Mouse (Mus musculus) kidney, embryonic 14.5 days (tissue): ENCODE data around the gene Arhgap28. TPM values are rescaled to one million over a fixed set of nuclear protein-coding genes. Genes with fewer than 3 reads are reported as not detected.

Source experiments
- ATAC-seq: fragments of 200-750 bp; cut with Nextera tagmentation; 2 replicates; pipeline ENCODE4 v1.8.0; 2017; ENCODE audit warnings: moderate number of reproducible peaks, mild to moderate bottlenecking, moderate TSS enrichment, moderate library complexity; ENCODE audit not compliant: low FRiP score, low TSS enrichment
- H3K27ac ChIP-seq: fragments of 300-500 bp; sonication (generic); 2 replicates; pipeline ENCODE4 v1.5.1; 2014; ENCODE audit warnings: low read depth, mild to moderate bottlenecking, low read length, moderate library complexity, mixed read lengths
- H3K27me3 ChIP-seq: fragments of 300-500 bp; sonication (generic); 2 replicates; pipeline ENCODE4 v1.6.1; 2014; ENCODE audit warnings: mild to moderate bottlenecking, low read length; ENCODE audit not compliant: control insufficient read depth, insufficient read depth
- H3K36me3 ChIP-seq: fragments of 300-500 bp; sonication (generic); 2 replicates; pipeline ENCODE4 v1.6.1; 2014; ENCODE audit warnings: low read length, mixed read lengths; ENCODE audit not compliant: control insufficient read depth, insufficient read depth
- H3K4me1 ChIP-seq: fragments of 300-500 bp; sonication (generic); 2 replicates; pipeline ENCODE4 v1.6.1; 2014; ENCODE audit warnings: low read length, mixed read lengths; ENCODE audit not compliant: control insufficient read depth, insufficient read depth
- H3K4me2 ChIP-seq: fragments of 300-500 bp; sonication (generic); replicated peaks from 2 replicates; pipeline ENCODE4 v1.6.1; 2014; ENCODE audit warnings: low read depth, mild to moderate bottlenecking, low read length
- H3K4me3 ChIP-seq: fragments of 300-500 bp; sonication (generic); 2 replicates; pipeline ENCODE4 v1.5.1; 2014; ENCODE audit warnings: mild to moderate bottlenecking, low read length
- H3K9ac ChIP-seq: fragments of 300-500 bp; sonication (generic); 2 replicates; pipeline ENCODE4 v1.6.1; 2014; ENCODE audit warnings: low read depth, mild to moderate bottlenecking, low read length, moderate library complexity
- H3K9me3 ChIP-seq: fragments of 300-500 bp; sonication (generic); 2 replicates; pipeline ENCODE4 v1.6.1; 2016; ENCODE audit warnings: low read length; ENCODE audit not compliant: control insufficient read depth
- WGBS: fragments of 180-500 bp; shearing (Covaris S2); extraction: QIAGEN DNeasy Blood & Tissue Kit; methylation state at CpG from one replicate; pipeline ENCODE4 v1.1.7; 2014; 5-methylcytosine and 5-hydroxymethylcytosine counted together
- polyA plus RNA-seq: library from polyadenylated mRNA; unstranded; fragments of >200 nt; fragmentation: Nextera tagmentation; extraction: Ambion mirVana; gene quantifications from 2 replicates; pipeline ENCODE4 v1.2.1, GENCODE M21; 2014

Gene Arhgap28
- polyA plus RNA-seq, 1 experiment from 2014 or later: 28.2 TPM

DNA sequence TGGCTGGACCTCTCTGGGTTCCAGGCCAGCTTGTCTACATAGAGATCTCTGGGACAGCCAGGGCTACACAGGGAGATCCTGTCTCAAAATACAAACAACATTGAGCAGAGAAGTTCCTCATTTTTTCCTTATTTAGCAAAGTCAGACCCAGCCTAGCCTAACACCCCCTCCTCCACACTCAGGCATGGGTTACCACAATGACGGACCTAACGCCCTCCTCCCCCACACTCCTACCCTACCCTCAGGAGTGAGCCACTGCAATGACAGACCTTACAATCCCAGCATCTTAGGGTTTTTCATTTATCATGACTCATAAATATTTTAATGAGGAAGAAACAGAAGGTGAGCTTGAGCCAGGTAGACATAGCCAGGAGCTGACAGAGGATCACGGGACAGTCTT is 73.0 kb downstream of the Arhgap28 start:
- no peak overlapping the region for H3K27ac ChIP-seq
- no peaks in the 10 kb centered on the region for H3K9me3 ChIP-seq
- H3K4me3 ChIP-seq: no peak overlapping the region
- H3K9ac ChIP-seq: no peak overlapping the region
- peaks cover 5% of the 10 kb centered on the region; the same call in 1 of the 2 replicates for H3K36me3 ChIP-seq
- no peaks in the 10 kb centered on the region for H3K27me3 ChIP-seq
- no peaks in the 10 kb centered on the region for H3K4me1 ChIP-seq
- peak; percentile 61; the same call in 1 of the 2 replicates for ATAC-seq
- no peak overlapping the region for H3K4me2 ChIP-seq
- 41% methylated on average over 3 of the region's 3 CpGs for WGBS

- Histone ChIP-seq H3K36me3 (peaks cover 5% of the 10 kb centered on the region; the same call in 1 of the 2 replicates), H3K9ac (no peak overlapping the region), H3K27me3 (no peaks in the 10 kb centered on the region), H3K4me3 (no peak overlapping the region), H3K27ac (no peak overlapping the region), H3K4me2 (no peak overlapping the region), H3K4me1 (no peaks in the 10 kb centered on the region), H3K9me3 (no peaks in the 10 kb centered on the region)
- 73% methylated on average over 3 of the region's 3 CpGs for WGBS
- ATAC-seq: no peak
These were observed 73.5 kb downstream of the Arhgap28 start for GRCm38 (mm10) chr17:67930467-67930866.

DNA sequence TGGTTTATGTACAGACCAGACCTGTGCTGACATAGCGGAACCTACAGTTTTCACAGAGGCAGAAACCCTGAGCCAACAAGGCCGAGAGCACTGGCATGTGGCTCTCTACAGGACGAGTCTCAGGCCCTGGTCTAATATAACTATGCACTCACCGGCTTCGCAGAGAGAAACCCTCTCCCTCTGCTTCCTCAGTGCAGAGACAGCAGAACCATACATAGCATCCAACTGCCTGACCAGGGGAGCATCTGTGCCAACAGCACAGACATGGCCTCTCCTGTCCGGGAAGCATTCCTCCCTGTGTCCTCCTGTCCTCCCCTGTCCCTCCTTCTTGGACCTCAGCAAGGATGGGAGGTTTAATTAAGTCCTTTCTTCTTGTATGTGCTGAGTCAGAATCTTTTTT is 75.6 kb downstream of the Arhgap28 start:
- Histone ChIP-seq H3K27me3 (no peaks in the 10 kb centered on the region), H3K9me3 (no peaks in the 10 kb centered on the region), H3K9ac (no peak overlapping the region), H3K4me2 (no peak overlapping the region), H3K36me3 (peaks cover 3% of the 10 kb centered on the region; the same call in 1 of the 2 replicates), H3K4me1 (no peaks in the 10 kb centered on the region), H3K27ac (no peak overlapping the region; the same call in 1 of the 2 replicates), H3K4me3 (no peak overlapping the region)
- 85% methylated on average over 6 of the region's 6 CpGs for WGBS
- no peak for ATAC-seq

GRCm38 (mm10) chr17:67927864-67928263 is 76.1 kb downstream of the Arhgap28 start:
- Histone ChIP-seq H3K4me1 (no peaks in the 10 kb centered on the region), H3K36me3 (no peaks in the 10 kb centered on the region), H3K9me3 (no peaks in the 10 kb centered on the region), H3K9ac (no peak overlapping the region), H3K4me3 (no peak overlapping the region), H3K4me2 (no peak overlapping the region), H3K27ac (no peak overlapping the region; the same call in 1 of the 2 replicates), H3K27me3 (no peaks in the 10 kb centered on the region)
- no peak for ATAC-seq
- 94% methylated on average over 8 of the region's 8 CpGs for WGBS

- no peak overlapping the region for H3K4me2 ChIP-seq
- no peak overlapping the region for H3K9ac ChIP-seq
- H3K4me3 ChIP-seq: no peak overlapping the region
- WGBS: 81% methylated on average over 7 of the region's 7 CpGs
- H3K4me1 ChIP-seq: no peaks in the 10 kb centered on the region
- H3K27ac ChIP-seq: no peak overlapping the region
- H3K36me3 ChIP-seq: no peaks in the 10 kb centered on the region
- ATAC-seq: no peak
- H3K9me3 ChIP-seq: no peaks in the 10 kb centered on the region
- no peaks in the 10 kb centered on the region for H3K27me3 ChIP-seq
These were observed 84.0 kb downstream of the Arhgap28 start for GRCm38 (mm10) chr17:67919959-67920358.

DNA sequence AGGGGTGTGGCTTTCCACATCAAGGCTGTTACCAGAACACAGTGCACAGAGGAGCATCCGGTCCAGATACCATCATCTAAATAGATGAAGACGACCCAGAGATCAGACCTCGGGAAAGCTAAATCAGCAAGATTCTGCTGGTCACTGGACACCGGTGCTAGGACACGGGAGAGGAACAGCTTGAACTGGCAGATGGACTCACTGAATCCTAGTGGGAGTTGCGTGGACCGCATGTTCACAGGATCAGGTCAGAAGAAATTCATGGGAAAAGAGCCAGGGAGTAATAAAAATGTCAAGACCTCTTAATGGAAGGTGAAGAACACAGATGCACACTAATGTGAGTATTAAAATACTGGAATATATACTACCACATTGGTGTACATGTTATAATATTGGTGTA is 85.7 kb downstream of the Arhgap28 start:
- Histone ChIP-seq H3K9ac (no peak overlapping the region), H3K27ac (no peak overlapping the region), H3K27me3 (no peaks in the 10 kb centered on the region), H3K4me2 (no peak overlapping the region), H3K4me3 (no peak overlapping the region), H3K9me3 (no peaks in the 10 kb centered on the region), H3K4me1 (no peaks in the 10 kb centered on the region), H3K36me3 (no peaks in the 10 kb centered on the region)
- 79% methylated on average over 7 of the region's 7 CpGs for WGBS
- ATAC-seq: no peak

DNA sequence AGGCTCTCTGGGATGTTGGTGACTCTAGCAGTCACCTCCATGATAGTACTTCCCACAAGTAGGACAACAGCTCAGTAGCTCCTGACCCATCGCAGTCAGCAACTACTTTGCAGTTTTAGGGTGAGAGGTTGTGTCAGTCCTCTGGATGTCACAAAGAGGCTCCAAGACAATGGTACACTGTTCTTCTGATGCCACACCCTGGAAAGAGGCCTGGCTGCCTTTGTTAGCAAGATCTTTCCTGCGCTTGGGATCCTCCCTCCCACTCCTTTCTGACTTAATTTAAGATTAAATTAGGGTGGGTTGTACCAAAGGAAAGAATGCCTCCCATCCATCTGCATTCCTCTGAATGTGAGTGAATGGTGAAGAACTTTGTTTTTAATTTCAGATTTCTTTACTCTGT is 87.0 kb downstream of the Arhgap28 start:
- no peaks in the 10 kb centered on the region for H3K36me3 ChIP-seq
- H3K9ac ChIP-seq: no peak overlapping the region
- no peak overlapping the region for H3K27ac ChIP-seq
- H3K27me3 ChIP-seq: no peaks in the 10 kb centered on the region
- no peak overlapping the region for H3K4me2 ChIP-seq
- H3K4me1 ChIP-seq: no peaks in the 10 kb centered on the region
- no peaks in the 10 kb centered on the region for H3K9me3 ChIP-seq
- 70% methylated on average over 2 of the region's 2 CpGs for WGBS
- no peak for ATAC-seq
- H3K4me3 ChIP-seq: no peak overlapping the region

GRCm38 (mm10) chr17:67912640-67913039 is 91.3 kb downstream of the Arhgap28 start:
- Histone ChIP-seq H3K27me3 (no peaks in the 10 kb centered on the region), H3K9ac (no peak overlapping the region), H3K4me3 (no peak overlapping the region), H3K27ac (no peak overlapping the region), H3K4me1 (no peaks in the 10 kb centered on the region), H3K4me2 (no peak overlapping the region), H3K36me3 (no peaks in the 10 kb centered on the region), H3K9me3 (no peaks in the 10 kb centered on the region)
- WGBS: 56% methylated on average over 12 of the region's 12 CpGs
- ATAC-seq: peak; percentile 77

DNA sequence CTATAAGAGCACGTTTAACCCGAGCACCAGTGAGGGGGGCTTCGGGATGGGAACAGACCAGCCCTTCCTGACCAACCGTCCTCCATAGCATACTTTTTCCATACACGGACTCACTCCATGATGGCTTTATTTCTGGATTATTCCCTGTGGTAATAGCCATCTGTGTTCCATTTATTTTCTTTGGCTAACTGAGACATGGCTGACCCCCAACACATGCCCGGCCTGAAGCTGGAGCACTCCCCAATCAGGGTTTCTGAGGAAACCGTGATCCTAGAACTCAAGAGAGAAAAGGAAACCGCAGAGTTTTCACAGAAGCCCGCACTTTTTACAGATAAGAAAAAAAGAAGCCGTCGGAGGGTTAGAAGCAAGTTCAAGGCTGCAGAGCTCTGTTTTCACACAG is 91.9 kb downstream of the Arhgap28 start:
- no peak overlapping the region for H3K9ac ChIP-seq

More for the DNA sequence above, 91.9 kb downstream of the Arhgap28 start:
- WGBS: 72% methylated on average over 11 of the region's 11 CpGs
- no peak overlapping the region for H3K4me3 ChIP-seq
- H3K4me2 ChIP-seq: no peak overlapping the region
- H3K36me3 ChIP-seq: no peaks in the 10 kb centered on the region
- ATAC-seq: no peak
- no peaks in the 10 kb centered on the region for H3K9me3 ChIP-seq
- no peak overlapping the region for H3K27ac ChIP-seq
- H3K4me1 ChIP-seq: no peaks in the 10 kb centered on the region
- H3K27me3 ChIP-seq: no peaks in the 10 kb centered on the region
